Mouse (Mus musculus): ENCODE measurements around the gene Mospd1. TPM values are rescaled to one million over a fixed set of nuclear protein-coding genes. Genes with fewer than 3 reads are reported as not detected.

Gene Mospd1
- polyA plus RNA-seq (2012; rRNA removed) = 12.4 and 14.7 TPM in 2 replicates

DNA sequence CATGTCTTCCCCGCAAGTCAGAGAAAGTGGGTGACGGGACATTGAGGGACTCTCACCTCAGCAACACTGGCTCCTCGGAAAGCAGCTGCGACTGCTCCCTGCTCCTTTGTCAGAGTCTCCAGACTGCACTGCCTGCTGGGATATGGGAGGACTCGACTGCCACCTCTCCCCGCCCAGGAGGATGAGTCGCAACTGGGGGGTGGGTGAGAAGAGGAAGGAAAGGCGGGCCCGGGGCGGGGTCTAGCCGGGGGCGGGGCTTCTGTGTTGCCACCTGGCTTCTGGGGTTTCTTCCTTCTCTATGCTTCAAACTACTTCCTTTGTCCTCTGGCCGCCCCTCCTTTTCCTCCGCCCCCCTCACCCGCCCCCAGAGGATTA, at the start of gene Mospd1:
TSS of gene Mospd1 (minus strand) at position 137 of the 375 bp plus-strand sequence.

Other genes with a start within 250 kb of the Mospd1 start
- 0.88 and 1.1 TPM in 2 replicates for gene Plac1, start 130.4 kb downstream of the Mospd1 start, polyA plus RNA-seq (2012; rRNA removed)
- 5.6 and 6.3 TPM in 2 replicates for gene Fam122b, start 100.7 kb downstream of the Mospd1 start, polyA plus RNA-seq (2012; rRNA removed)
- not detected in 2 replicates for gene Fam122c, start 97.1 kb downstream of the Mospd1 start, polyA plus RNA-seq (2012; rRNA removed)
- not detected in 2 replicates for gene Etd, start 64.4 kb upstream of the Mospd1 start, polyA plus RNA-seq (2012; rRNA removed)
- gene Rtl8c, start 237.5 kb upstream of the Mospd1 start, polyA plus RNA-seq (2012; rRNA removed) = 1.2 and 1.8 TPM in 2 replicates
- gene Gm14597, start 238.5 kb upstream of the Mospd1 start, polyA plus RNA-seq (2012; rRNA removed) = not detected in 2 replicates